Comparison of ENCODE assay signal across 9 mouse cellular contexts in genomic region chr16:30038663-30039593, GRCm38 (mm10). TPM values are rescaled to one million over a fixed set of nuclear protein-coding genes. Genes with fewer than 3 reads are reported as not detected.
DNase-seq lines count a peak whose midpoint lies in the region; ATAC-seq and TF ChIP-seq lines count a peak whose summit lies in the region.
"Had no signal": no experiment of that assay in that cellular context is flagged by ENCODE, and none has a peak within 500 bp of the region (broad histone marks: within the 10 kb centered on the region; RNA-seq: fewer than 3 reads in every experiment).

No protein-coding gene starts in this region.

- no peak overlapping the region; the same call in 1 of the 2 replicates for H3K4me3 ChIP-seq in hindbrain, embryonic 10.5 days
- H3K4me3 ChIP-seq in hindbrain, embryonic 16.5 days (ENCODE audit: low read length) = no peak overlapping the region
- H3K4me3 ChIP-seq in embryonic facial prominence, embryonic 12.5 days = no peak overlapping the region
- H3K4me3 ChIP-seq in liver, postnatal 0 days (ENCODE audit: low read depth, low read length) = no peak overlapping the region
- H3K4me3 ChIP-seq in small intestine, adult 2 months (ENCODE audit: low read depth, low read length) = peak overlapping the region; percentile 17
- H3K4me3 ChIP-seq in cerebellum, adult 2 months (replicated peaks; ENCODE audit: insufficient read depth, low read depth, low read length) = no peak overlapping the region
- H3K4me3 ChIP-seq: limb, embryonic 15.5 days had no signal

- TF ChIP-seq CTCF in liver, postnatal 0 days (IDR thresholded peaks at IDR 0.05; ENCODE audit: low read depth) = peak; percentile 37
- no peak for TF ChIP-seq CTCF in small intestine, adult 2 months (IDR thresholded peaks at IDR 0.05; ENCODE audit: extremely low read depth, insufficient read length, insufficient replicate concordance, low read depth, low read length)
- no peak for TF ChIP-seq CTCF in cerebellum, adult 2 months (IDR thresholded peaks at IDR 0.05; ENCODE audit: borderline replicate concordance, insufficient read depth, low read depth, low read length)

- H3K4me2 ChIP-seq in hindbrain, embryonic 16.5 days (ENCODE audit: low read length) = no peak overlapping the region; the same call in 1 of the 2 replicates
- no peak overlapping the region for H3K4me2 ChIP-seq in embryonic facial prominence, embryonic 12.5 days (replicated peaks)
- peak overlapping the region; percentile 22; the same call in 1 of the 2 replicates for H3K4me2 ChIP-seq in liver, postnatal 0 days (ENCODE audit: low read depth, low read length)
- H3K4me2 ChIP-seq: limb, embryonic 15.5 days had no signal

- ATAC-seq in hindbrain, embryonic 16.5 days = no peak
- peak; percentile 81 for ATAC-seq in embryonic facial prominence, embryonic 12.5 days (ENCODE audit: insufficient number of reproducible peaks, insufficient read depth, low FRiP score, low TSS enrichment)
- peak; percentile 28; the same call in 1 of the 2 replicates for ATAC-seq in liver, postnatal 0 days

- WGBS in hindbrain, embryonic 10.5 days = 6% methylated on average over 16 of the region's 17 CpGs
- 20% methylated on average over 14 of the region's 17 CpGs for WGBS in hindbrain, embryonic 16.5 days
- 14% methylated on average over 15 of the region's 17 CpGs for WGBS in embryonic facial prominence, embryonic 12.5 days
- 30% methylated on average over 15 of the region's 17 CpGs for WGBS in liver, postnatal 0 days (ENCODE audit: insufficient replicate concordance)
- 45% methylated on average over 16 of the region's 17 CpGs for WGBS in small intestine, adult 2 months
- WGBS in cerebellum, adult 2 months = 48% methylated on average over 15 of the region's 17 CpGs

- no peak overlapping the region for H3K9ac ChIP-seq in hindbrain, embryonic 16.5 days (ENCODE audit: low read depth, low read length)
- no peak overlapping the region for H3K9ac ChIP-seq in embryonic facial prominence, embryonic 12.5 days
- no peak overlapping the region for H3K9ac ChIP-seq in liver, postnatal 0 days (replicated peaks)
- H3K9ac ChIP-seq: limb, embryonic 15.5 days had no signal

- H3K36me3 ChIP-seq in hindbrain, embryonic 10.5 days = no peaks in the 10 kb centered on the region
- no peaks in the 10 kb centered on the region for H3K36me3 ChIP-seq in hindbrain, embryonic 16.5 days (ENCODE audit: control insufficient read depth, insufficient read depth, low read length)
- no peaks in the 10 kb centered on the region for H3K36me3 ChIP-seq in embryonic facial prominence, embryonic 12.5 days
- H3K36me3 ChIP-seq in liver, postnatal 0 days (replicated peaks; ENCODE audit: insufficient read depth, low read length) = no peaks in the 10 kb centered on the region
- H3K36me3 ChIP-seq in small intestine, adult 2 months (ENCODE audit: control insufficient read depth, insufficient read depth, low read length) = no peaks in the 10 kb centered on the region
- H3K36me3 ChIP-seq: limb, embryonic 15.5 days had no signal

- 0 out of 2 replicates have a peak overlapping the region, but pooled peaks have one; percentile 35 for H3K27ac ChIP-seq in hindbrain, embryonic 10.5 days
- H3K27ac ChIP-seq in hindbrain, embryonic 16.5 days (ENCODE audit: low read depth, low read length) = no peak overlapping the region
- no peak overlapping the region for H3K27ac ChIP-seq in embryonic facial prominence, embryonic 12.5 days
- peak overlapping the region; percentile 16; the same call in 1 of the 2 replicates for H3K27ac ChIP-seq in liver, postnatal 0 days (ENCODE audit: low read depth)
- H3K27ac ChIP-seq in small intestine, adult 2 months (ENCODE audit: insufficient read depth, low read depth, low read length) = no peak overlapping the region
- no peak overlapping the region for H3K27ac ChIP-seq in cerebellum, adult 2 months (ENCODE audit: insufficient read depth, low read length)
- H3K27ac ChIP-seq: limb, embryonic 15.5 days had no signal

- peaks cover 83% of the 10 kb centered on the region for H3K27me3 ChIP-seq in hindbrain, embryonic 10.5 days (ENCODE audit: insufficient read depth, poor library complexity, severe bottlenecking)
- H3K27me3 ChIP-seq in hindbrain, embryonic 16.5 days (replicated peaks; ENCODE audit: control insufficient read depth, insufficient read depth, low read length) = peaks cover 7% of the 10 kb centered on the region; the same call in 1 of the 2 replicates
- H3K27me3 ChIP-seq in embryonic facial prominence, embryonic 12.5 days = no peaks in the 10 kb centered on the region
- no peaks in the 10 kb centered on the region for H3K27me3 ChIP-seq in liver, postnatal 0 days (ENCODE audit: insufficient read depth, low read length)
- no peaks in the 10 kb centered on the region for H3K27me3 ChIP-seq in small intestine, adult 2 months (ENCODE audit: control insufficient read depth, insufficient read depth, low read length)
- no peaks in the 10 kb centered on the region for H3K27me3 ChIP-seq in cerebellum, adult 2 months (ENCODE audit: control insufficient read depth, insufficient read depth, low read length)

- TF ChIP-seq EP300 in liver, postnatal 0 days (IDR thresholded peaks at IDR 0.05; ENCODE audit: low read depth) = no peak

- peaks cover 36% of the 10 kb centered on the region for H3K4me1 ChIP-seq in hindbrain, embryonic 10.5 days (replicated peaks)
- peaks cover 4% of the 10 kb centered on the region for H3K4me1 ChIP-seq in hindbrain, embryonic 16.5 days (ENCODE audit: control insufficient read depth, insufficient read depth, low read depth, low read length)
- H3K4me1 ChIP-seq in embryonic facial prominence, embryonic 12.5 days = peaks cover 17% of the 10 kb centered on the region
- H3K4me1 ChIP-seq in liver, postnatal 0 days (ENCODE audit: insufficient read depth) = peaks cover 40% of the 10 kb centered on the region
- peaks cover 30% of the 10 kb centered on the region for H3K4me1 ChIP-seq in small intestine, adult 2 months (ENCODE audit: control insufficient read depth, insufficient read depth, insufficient read length, low read length)
- H3K4me1 ChIP-seq in cerebellum, adult 2 months (ENCODE audit: control insufficient read depth, insufficient read depth, low read length) = no peaks in the 10 kb centered on the region

- TF ChIP-seq POLR2A in small intestine, adult 2 months (IDR thresholded peaks at IDR 0.05; ENCODE audit: low read depth, low read length) = no peak
- no peak for TF ChIP-seq POLR2A in cerebellum, adult 2 months (IDR thresholded peaks at IDR 0.05; ENCODE audit: borderline replicate concordance, insufficient read depth, low read length)

- no peaks in the 10 kb centered on the region for H3K9me3 ChIP-seq in hindbrain, embryonic 10.5 days
- H3K9me3 ChIP-seq in hindbrain, embryonic 16.5 days (ENCODE audit: control insufficient read depth, low read length) = no peaks in the 10 kb centered on the region
- H3K9me3 ChIP-seq in embryonic facial prominence, embryonic 12.5 days = no peaks in the 10 kb centered on the region
- no peaks in the 10 kb centered on the region for H3K9me3 ChIP-seq in liver, postnatal 0 days (ENCODE audit: low read length)
- H3K9me3 ChIP-seq: limb, embryonic 15.5 days had no signal

- no peak for DNase-seq in hindbrain, embryonic 10.5 days (ENCODE audit: low spot score)
- DNase-seq in liver, postnatal 0 days = peak; percentile 55
- no peak for DNase-seq in cerebellum, adult 2 months
- DNase-seq in cerebellum, postnatal 14 days = no peak
- DNase-seq in gastrocnemius, postnatal 4 days (ENCODE audit: low spot score in 2 of 2) = no peak

RNA-seq across cellular contexts. Expression of gene Hes1, which starts 25.3 kb away (rescaled TPM):
- polyA plus RNA-seq in hindbrain, embryonic 10.5 days (2016; fragmentation: Nextera tagmentation; extraction: Ambion mirVana) = 31.2 and 31.9 TPM in 2 replicates
- 8.4 and 8.5 TPM in 2 replicates for polyA plus RNA-seq in hindbrain, embryonic 16.5 days (2015; fragmentation: Nextera tagmentation; extraction: Ambion mirVana)
- 64.0 and 65.2 TPM in 2 replicates for polyA plus RNA-seq in embryonic facial prominence, embryonic 12.5 days (2016; fragmentation: Nextera tagmentation; extraction: Ambion mirVana)
- polyA plus RNA-seq in liver, postnatal 0 days (2015; fragmentation: Nextera tagmentation; extraction: Ambion mirVana) = 14.3 and 20.1 TPM in 2 replicates
- 135 and 295 TPM in 2 replicates for polyA plus RNA-seq in small intestine, adult 2 months (2012; rRNA removed)
- polyA plus RNA-seq in cerebellum, adult 2 months (2012; rRNA removed) = 22.4 and 24.5 TPM in 2 replicates
- total RNA-seq in gastrocnemius, postnatal 4 days (2021) = 10 to 100 TPM; 29.5 to 30.0 TPM

Comparison
In these comparisons a context has a peak if more than half of its experiments do, and no peak if none do; other contexts are left out.
1. H3K27ac ChIP-seq: peak in hindbrain, embryonic 10.5 days (single experiment) and liver, postnatal 0 days (single experiment); none in hindbrain, embryonic 16.5 days (single experiment), embryonic facial prominence, embryonic 12.5 days (single experiment), small intestine, adult 2 months (single experiment) and cerebellum, adult 2 months (single experiment).